Mouse (Mus musculus): Measurements from ENCODE around the gene D630045J12Rik. TPM values are rescaled to one million over a fixed set of nuclear protein-coding genes. Genes with fewer than 3 reads are reported as not detected.

D630045J12Rik gene
- 10 to 100 TPM; 37.0 to 39.5 TPM for total RNA-seq (2021)

GRCm38 (mm10) chr6:38253736-38254641, at the start of gene D630045J12Rik:
Gene D630045J12Rik (minus strand): TSS chr6:38254009.
- peak; percentile 70 to 71 for DNase-seq

DNA sequence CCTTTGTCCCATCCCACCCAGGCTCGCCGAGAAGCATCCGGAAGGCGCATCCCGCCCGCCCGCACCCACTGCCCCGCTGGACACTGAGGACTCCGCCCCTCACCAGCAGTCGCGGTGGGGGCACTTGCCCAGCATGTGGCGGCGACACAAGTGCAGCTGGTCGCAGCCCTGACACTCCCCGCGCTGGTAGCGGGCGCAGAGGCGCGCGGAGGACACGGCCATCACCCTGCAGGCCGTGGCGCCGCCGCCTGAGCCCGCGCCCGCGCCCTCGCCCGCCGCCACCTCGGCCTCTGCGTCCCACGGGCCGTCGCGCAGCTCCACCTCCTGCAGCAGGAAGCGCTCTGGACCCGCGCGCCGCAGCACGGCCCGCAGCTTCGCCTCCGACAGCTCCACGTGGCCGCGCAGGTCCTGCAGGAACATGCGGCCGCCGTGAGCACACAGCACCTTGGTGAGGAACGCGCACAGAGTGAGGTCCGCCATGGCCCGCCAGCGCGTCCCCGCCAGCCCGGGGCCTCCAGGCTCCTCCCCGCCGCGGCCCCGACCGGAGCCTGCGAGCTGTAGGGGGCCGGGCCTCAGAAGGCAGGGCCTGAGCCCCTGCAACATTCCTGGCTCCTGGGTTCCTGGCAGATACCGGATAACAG, 45.1 kb upstream of the D630045J12Rik start, which contains the start of gene Zc3hav1l:
Gene Zc3hav1l (minus strand): TSS at position 499 of the 641 bp plus-strand sequence.
- peak; percentile 69 to 71 for DNase-seq

- no peak for DNase-seq
Measured at GRCm38 (mm10) chr6:38298246-38298635, 44.4 kb upstream of the D630045J12Rik start.

GRCm38 (mm10) chr6:38297580-38298245, 43.9 kb upstream of the D630045J12Rik start:
- DNase-seq, result no peak

DNA sequence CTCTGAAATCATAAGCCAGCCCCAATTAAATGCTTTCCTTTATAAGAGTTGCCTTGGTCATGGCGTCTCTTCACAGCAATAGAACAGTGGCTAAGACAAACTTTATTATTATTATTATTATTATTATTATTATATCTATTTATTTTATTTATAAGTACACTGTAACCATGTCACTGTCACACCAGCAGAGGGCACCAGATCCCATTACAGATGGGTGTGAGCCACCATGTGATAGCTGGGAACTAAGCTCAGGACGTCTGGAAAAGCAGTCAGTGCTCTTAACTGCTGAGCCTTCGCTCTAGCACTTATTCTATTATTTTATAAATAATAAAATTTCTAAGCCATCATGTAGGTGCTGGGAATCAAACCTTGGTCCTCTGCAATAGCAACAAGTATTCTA, 39.9 kb upstream of the D630045J12Rik start:
- DNase-seq, result no peak

DNA sequence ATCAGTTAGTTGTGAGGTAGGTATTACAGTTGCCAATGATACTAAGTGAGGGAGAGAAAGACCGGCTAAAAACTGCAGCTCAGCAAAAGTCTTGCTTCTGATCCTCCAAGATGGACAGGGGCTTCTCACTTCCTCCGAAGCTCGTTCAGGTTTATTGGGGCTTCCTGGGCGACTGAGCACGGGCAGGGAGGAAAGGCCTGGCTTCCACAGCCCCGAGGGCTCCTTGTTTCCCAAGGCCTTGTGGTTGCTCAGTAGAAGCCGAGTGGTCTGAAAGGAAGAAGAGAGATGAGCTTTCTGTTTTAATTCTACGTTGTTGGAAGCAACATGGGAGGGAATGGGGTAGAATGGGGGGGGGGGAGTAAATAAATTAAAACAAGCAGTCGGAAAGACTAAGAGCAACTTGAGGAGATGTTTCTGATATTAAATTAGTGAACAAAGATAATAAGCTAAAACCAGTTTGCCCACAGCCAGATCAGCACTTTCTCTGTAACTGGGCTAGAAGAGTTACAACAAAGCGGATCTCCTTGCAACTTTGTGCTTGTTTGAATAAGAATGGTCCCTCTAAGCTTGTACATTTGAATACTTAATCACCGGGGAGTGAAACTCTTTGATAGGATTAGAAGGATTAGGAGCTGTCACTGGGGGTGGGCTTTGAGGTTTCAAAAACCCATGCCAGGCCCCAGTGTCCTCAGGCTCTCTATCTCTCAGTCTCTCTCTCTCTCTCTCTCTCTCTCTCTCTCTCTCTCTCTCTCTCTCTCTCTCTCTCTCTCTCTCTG, 39.2 kb upstream of the D630045J12Rik start:
- DNase-seq, result no peak

GRCm38 (mm10) chr6:38284422-38284821, 30.6 kb upstream of the D630045J12Rik start:
- no peak for DNase-seq

- no peak for DNase-seq
Measured at GRCm38 (mm10) chr6:38264466-38264865, 10.7 kb upstream of the D630045J12Rik start.

DNA sequence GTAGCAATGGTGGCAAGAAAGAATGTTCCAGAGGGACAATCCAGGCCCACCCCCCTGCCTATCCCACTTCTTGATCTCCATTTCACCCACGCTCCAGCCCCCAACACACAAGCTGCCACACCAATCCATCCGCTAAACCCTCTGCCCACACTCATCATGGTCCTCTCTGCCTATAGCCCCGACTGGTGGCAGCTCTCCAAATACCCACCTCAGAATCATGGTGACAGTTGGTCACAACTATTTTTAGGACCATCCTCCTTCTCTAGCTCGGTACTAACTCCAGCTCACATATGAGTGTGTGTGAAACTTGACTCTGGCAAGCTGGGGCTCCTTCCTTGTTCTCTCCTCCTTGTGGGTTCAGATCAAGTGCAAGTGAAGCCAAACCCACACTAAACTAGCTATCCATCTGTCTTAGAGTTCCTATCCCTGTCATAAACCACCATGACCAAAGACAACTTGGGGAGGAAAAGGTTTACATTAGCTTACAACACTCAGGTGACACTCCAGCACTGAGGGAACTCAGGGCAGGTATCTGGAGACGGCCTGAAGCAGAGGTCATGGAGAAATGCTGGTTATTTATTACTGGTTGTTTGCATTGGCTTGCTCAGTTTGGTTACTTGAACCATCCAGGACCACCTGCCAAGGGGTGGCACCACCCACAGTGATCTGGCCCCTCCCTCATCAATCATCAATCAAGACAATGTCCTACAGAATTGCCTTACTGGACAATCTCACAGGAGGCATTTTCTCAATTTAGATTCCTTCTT, 9.8 kb upstream of the D630045J12Rik start:
- no peak for DNase-seq

DNA sequence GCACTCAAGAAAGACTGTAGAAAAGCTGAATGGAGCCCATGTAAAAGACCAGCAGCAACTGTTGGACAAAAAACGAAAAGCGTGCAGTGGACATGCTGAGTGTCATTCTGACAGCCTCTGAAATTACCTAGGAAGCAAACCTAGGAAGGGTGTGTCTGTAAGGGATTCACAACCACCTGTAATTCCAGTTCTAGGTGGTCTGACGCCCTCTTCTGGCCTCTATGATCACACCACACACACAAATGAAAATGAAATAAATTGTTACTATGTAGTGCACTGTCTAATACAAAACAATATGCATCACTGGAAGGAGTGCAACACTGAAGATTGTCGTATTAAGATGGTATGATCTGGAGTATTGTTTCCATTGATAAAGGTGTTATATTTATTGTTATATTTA, 8.1 kb upstream of the D630045J12Rik start:
- DNase-seq, result no peak

GRCm38 (mm10) chr6:38257506-38257905, 3.7 kb upstream of the D630045J12Rik start:
- no peak for DNase-seq

GRCm38 (mm10) chr6:38256793-38257192, 3.0 kb upstream of the D630045J12Rik start:
- no peak for DNase-seq

DNA sequence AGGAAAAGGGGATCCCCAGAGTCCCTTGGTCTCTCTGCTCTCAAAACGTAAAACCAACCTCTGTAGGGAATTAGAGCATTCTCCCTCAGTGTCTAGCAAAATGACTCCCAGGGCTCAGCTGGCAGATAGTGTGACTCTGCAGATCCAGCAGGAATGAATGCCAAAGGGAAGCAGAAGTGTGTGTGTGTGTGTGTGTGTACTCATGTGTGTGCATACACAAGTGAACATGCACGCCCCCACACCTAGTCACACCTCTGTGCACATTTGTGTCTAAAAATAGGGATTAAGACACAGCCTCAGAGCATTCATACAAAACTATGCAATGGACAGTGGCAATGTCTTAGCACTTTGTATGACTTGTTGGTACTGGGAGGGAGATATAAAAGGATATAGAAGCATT, 2.0 kb upstream of the D630045J12Rik start:
- DNase-seq, result no peak

GRCm38 (mm10) chr6:38252766-38253735, 758 bp downstream of the D630045J12Rik start:
- DNase-seq, result no peak

DNA sequence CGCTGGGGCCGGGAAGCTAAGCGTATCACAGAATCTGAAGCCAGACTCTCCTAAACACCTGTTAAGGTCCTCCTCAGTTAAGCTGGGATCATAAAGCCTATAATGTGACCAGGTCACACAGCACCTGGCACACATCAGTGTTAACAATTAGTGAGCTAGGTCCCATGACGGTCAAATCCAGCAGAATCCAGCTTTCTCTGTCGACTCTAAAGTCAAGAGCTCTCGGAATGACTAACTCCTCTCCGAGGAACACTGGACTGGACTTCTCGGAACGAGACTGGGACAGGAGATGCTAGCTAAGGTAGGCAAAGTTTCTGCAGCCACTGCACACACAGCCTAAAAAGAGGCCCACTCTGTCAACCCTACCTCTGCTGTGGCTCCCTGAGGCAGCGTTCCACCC, 1.7 kb downstream of the D630045J12Rik start:
- DNase-seq, result no peak

- no peak for DNase-seq
Measured at GRCm38 (mm10) chr6:38251464-38251863, 2.3 kb downstream of the D630045J12Rik start.

DNA sequence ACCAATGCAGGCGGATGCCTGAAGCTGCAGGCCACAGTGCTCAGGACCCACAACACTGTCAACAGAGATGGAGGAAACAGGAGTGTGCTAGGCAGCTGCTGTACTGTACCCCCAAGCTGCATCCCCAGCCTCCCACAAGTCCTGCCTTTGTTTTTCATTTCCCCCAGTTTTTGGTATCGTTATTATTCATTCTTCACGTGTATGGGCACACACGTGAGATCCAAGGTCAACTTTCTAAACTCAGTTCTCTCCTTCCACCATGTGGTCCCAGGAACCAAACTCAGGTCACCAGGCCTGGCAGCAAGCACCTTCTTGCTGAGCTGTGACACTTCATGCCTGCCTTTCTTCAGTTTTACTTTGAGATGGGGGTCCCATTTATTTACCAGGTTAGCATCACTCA, 6.4 kb downstream of the D630045J12Rik start:
- no peak for DNase-seq

DNA sequence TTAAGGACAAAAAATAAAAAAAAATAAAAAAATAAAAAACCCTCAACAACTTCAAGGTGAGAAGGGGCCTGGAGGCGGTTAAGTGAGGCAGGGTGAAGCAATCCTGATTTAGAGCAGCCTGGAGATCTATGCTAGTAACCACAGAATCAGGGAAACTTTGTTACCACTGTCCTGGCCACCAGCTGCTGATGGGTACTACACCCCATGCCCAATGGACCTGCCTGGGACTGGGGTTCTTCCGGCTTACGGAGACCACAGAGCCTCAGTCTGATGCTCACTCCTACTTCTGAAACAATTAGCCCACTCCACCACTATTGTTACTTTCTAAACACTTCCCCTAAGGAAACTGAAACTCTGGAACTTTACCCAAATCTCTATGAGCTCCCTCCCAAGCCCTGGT, 9.0 kb downstream of the D630045J12Rik start:
- no peak for DNase-seq

GRCm38 (mm10) chr6:38244167-38244566, 9.6 kb downstream of the D630045J12Rik start:
- no peak for DNase-seq

- no peak for DNase-seq
Measured at GRCm38 (mm10) chr6:38242833-38243232, 11.0 kb downstream of the D630045J12Rik start.

Data from layer of hippocampus, postnatal 36 days (tissue).